Mouse (Mus musculus) liver, embryonic 14.5 days (tissue): ENCODE results near the gene Rpa3. TPM values are rescaled to one million over a fixed set of nuclear protein-coding genes. Genes with fewer than 3 reads are reported as not detected.

Experiments used
- ATAC-seq: fragments of 200-750 bp; cut with Nextera tagmentation; 2 replicates; pipeline ENCODE4 v1.8.0; 2017; ENCODE audit warnings: moderate number of reproducible peaks, mild to moderate bottlenecking, moderate library complexity; ENCODE audit not compliant: insufficient read depth
- DNase-seq, 3 experiments: peaks; one replicate each; pipeline ENCODE4 v3.0.0-alpha.2; 2012 to 2013; ENCODE audit warnings: low read depth in 3 of 3, low spot score in 3 of 3
- H3K27ac ChIP-seq: fragments of 300-500 bp; sonication (generic); 2 replicates; pipeline ENCODE4 v1.5.1; 2014; ENCODE audit warnings: moderate library complexity, mild to moderate bottlenecking, control low read depth, inconsistent platforms
- H3K27me3 ChIP-seq: fragments of 300-500 bp; sonication (generic); 2 replicates; pipeline ENCODE4 v1.6.1; 2014; ENCODE audit warnings: mild to moderate bottlenecking, low read length, moderate library complexity; ENCODE audit not compliant: control insufficient read depth, insufficient read depth
- H3K36me3 ChIP-seq: fragments of 300-500 bp; sonication (generic); replicated peaks from 2 replicates; pipeline ENCODE4 v1.6.1; 2014; ENCODE audit warnings: low read depth; ENCODE audit not compliant: control insufficient read depth, insufficient read depth
- H3K4me1 ChIP-seq, 2 experiments: fragments of 200-500 bp in 1 of 2; fragments of 300-500 bp in 1 of 2; sonication (generic) in 1 of 2; replicated peaks; 2 replicates each; pipeline ENCODE4 v1.6.1; 2012 to 2014; ENCODE audit warnings: antibody characterized with exemption in 1 of 2, inconsistent platforms in 1 of 2, low read length in 1 of 2; ENCODE audit not compliant: control insufficient read depth in 2 of 2, insufficient read depth in 2 of 2
- H3K4me2 ChIP-seq: fragments of 300-500 bp; sonication (generic); 2 replicates; pipeline ENCODE4 v1.6.1; 2014; ENCODE audit warnings: low read depth, mild to moderate bottlenecking, control low read depth, moderate library complexity
- H3K4me3 ChIP-seq, 2 experiments: fragments of 200-500 bp in 1 of 2; fragments of 300-500 bp in 1 of 2; sonication (generic) in 1 of 2; 2 replicates each; pipeline ENCODE4 v1.5.1; 2012 to 2014; ENCODE audit warnings: low read depth in 2 of 2, low read length in 2 of 2, mild to moderate bottlenecking in 2 of 2, control low read depth in 1 of 2, inconsistent platforms in 1 of 2, moderate library complexity in 1 of 2; ENCODE audit not compliant: insufficient read depth in 1 of 2
- H3K9ac ChIP-seq: fragments of 300-500 bp; sonication (generic); replicated peaks from 2 replicates; pipeline ENCODE4 v1.6.1; 2014; ENCODE audit warnings: mild to moderate bottlenecking, control low read depth, moderate library complexity
- H3K9me3 ChIP-seq: fragments of 300-500 bp; sonication (generic); 2 replicates; pipeline ENCODE4 v1.6.1; 2016; ENCODE audit warnings: low read length, mixed read lengths; ENCODE audit not compliant: control insufficient read depth
- CTCF ChIP-seq: IDR thresholded peaks from 2 replicates; pipeline ENCODE4 v1.5.1; 2016; ENCODE audit warnings: antibody characterized with exemption, low read depth, control low read depth
- EP300 ChIP-seq: IDR thresholded peaks from 2 replicates; pipeline ENCODE4 v1.6.1; 2016; ENCODE audit warnings: antibody characterized with exemption, low read depth
- WGBS: fragments of 180-500 bp; shearing (Covaris S2); extraction: QIAGEN DNeasy Blood & Tissue Kit; methylation state at CpG from one replicate; pipeline ENCODE4 v1.1.7; 2014; ENCODE audit not compliant: insufficient replicate concordance; 5-methylcytosine and 5-hydroxymethylcytosine counted together
- polyA plus RNA-seq, 2 experiments: library from polyadenylated mRNA; depleted of rRNA in 1 of 2; stranded (reverse) in 1 of 2; unstranded in 1 of 2; fragments of >200 nt; fragmentation: Nextera tagmentation in 1 of 2; extraction: Ambion mirVana in 1 of 2; gene quantifications; 2 replicates each; pipeline versions ENCODE4 v1.2.1 to v1.2.3; 2012 to 2014

The Rpa3 gene
- polyA plus RNA-seq, 2 experiments = 51.1 to 143 TPM

DNA sequence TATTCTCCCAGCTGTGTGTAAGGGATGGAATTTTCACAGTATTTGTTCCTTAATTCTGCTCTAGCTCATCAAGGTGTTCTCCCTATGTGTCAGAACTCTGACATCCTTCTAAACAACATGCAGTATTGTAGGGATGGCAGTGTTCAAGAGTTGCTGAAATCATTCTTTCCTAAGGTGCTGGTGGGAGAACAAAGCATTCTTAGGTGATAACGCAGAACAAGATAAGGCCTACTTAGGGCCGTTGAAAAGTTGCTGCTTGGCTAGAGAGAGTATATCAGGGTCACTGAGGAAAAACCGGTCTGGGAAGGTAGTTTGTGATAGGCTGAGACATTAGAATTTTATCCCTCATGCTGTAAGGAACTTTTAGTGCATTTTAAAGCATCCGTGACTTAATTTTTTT, 17.5 kb upstream of the Rpa3 start:
- H3K9me3 ChIP-seq = no peaks in the 10 kb centered on the region
- TF ChIP-seq CTCF (no peak), EP300 (no peak)
- H3K9ac ChIP-seq = no peak overlapping the region
- H3K36me3 ChIP-seq = no peaks in the 10 kb centered on the region; the same call in 1 of the 2 replicates
- no peak for DNase-seq
- no peak overlapping the region for H3K4me2 ChIP-seq
- H3K27ac ChIP-seq = no peak overlapping the region
- H3K4me3 ChIP-seq = no peak overlapping the region
- H3K4me1 ChIP-seq = peaks cover 0 to 4% of the 10 kb centered on the region in 2 experiments; a peak in 2 of 4 replicates
- 35% methylated on average over 4 of the region's 4 CpGs for WGBS
- no peaks in the 10 kb centered on the region for H3K27me3 ChIP-seq
- no peak for ATAC-seq

DNA sequence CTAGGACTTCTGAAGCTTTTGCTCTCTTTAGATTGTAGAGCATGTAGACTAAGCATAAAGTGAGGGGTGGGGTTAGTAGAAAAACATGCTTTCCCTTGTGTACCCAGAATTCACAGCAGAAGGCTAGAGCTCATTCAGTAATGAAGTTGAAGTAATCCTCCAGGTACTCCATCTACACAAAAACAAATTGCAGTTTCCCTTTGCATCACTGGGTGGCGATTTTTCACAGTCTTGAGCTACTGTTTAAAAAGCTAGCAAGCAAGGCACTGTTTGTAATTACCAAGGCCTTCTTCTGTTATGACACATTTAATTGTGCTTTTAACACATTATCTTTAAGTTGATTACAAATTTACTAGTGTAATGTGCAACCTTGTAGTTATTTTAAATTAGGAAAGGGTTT, 16.1 kb upstream of the Rpa3 start:
- no peak for ATAC-seq
- peak; percentile 30 to 73 (median 43) for DNase-seq
- no peak overlapping the region for H3K9ac ChIP-seq
- 15% methylated on average over 1 of the region's 1 CpGs for WGBS
- H3K4me3 ChIP-seq = no peak overlapping the region
- H3K27me3 ChIP-seq = no peaks in the 10 kb centered on the region
- no peaks in the 10 kb centered on the region; the same call in 1 of the 2 replicates for H3K36me3 ChIP-seq
- no peak overlapping the region for H3K27ac ChIP-seq
- no peaks in the 10 kb centered on the region for H3K9me3 ChIP-seq
- no peak overlapping the region for H3K4me2 ChIP-seq
- H3K4me1 ChIP-seq = peaks cover 0 to 4% of the 10 kb centered on the region in 2 experiments; a peak in 2 of 4 replicates
- TF ChIP-seq EP300 (no peak), CTCF (peak; percentile 40; the same call in 1 of the 2 replicates)

DNA sequence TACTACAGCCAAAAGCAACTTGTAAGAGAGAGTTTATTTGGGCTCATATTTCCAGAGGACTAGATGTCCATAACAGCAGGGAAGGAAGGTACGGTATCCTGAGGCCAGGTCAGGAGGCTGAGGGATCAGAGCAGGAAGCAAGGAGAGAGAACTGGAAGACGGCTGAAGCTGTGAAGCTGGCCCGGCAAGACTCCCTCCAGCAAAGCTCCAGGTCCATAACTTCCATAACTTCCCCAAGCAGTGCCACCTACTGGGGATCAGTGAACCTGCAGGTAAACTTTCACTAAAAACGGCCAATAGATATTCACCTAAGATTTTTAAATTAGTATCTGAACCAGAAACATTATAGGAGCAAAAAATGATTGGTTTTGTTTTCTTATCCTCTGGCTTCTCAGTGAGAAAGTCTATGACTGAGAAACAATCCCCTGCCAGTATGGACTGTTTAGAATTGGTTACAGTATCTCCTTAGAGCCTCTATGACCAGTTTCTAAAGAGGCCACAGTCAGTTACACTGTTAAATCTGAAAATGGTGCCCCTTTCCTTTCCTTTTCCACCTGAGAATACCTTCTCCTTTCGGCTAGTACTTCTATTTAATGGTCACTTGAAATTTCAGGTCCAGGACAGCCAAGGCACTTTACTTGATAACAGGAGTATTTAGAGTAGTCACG, 15.5 kb upstream of the Rpa3 start:
- DNase-seq = peak; percentile 37 to 51 (median 47)
- H3K9me3 ChIP-seq = no peaks in the 10 kb centered on the region
- peak; percentile 40; the same call in 1 of the 2 replicates for ATAC-seq
- no peak overlapping the region for H3K4me2 ChIP-seq
- no peak overlapping the region for H3K9ac ChIP-seq
- no peaks in the 10 kb centered on the region; the same call in 1 of the 2 replicates for H3K36me3 ChIP-seq
- H3K4me3 ChIP-seq = no peak overlapping the region
- peaks cover 0 to 4% of the 10 kb centered on the region in 2 experiments; a peak in 2 of 4 replicates for H3K4me1 ChIP-seq
- WGBS = 31% methylated on average over 6 of the region's 6 CpGs
- H3K27me3 ChIP-seq = no peaks in the 10 kb centered on the region
- no peak overlapping the region for H3K27ac ChIP-seq
- TF ChIP-seq EP300 (no peak), CTCF (peak; percentile 82)

GRCm38 (mm10) chr6:8271047-8271446, 12.1 kb upstream of the Rpa3 start:
- ATAC-seq = 0 out of 2 replicates have a peak, but pooled peaks have one; percentile 50
- Histone ChIP-seq H3K4me3 (no peak overlapping the region), H3K9me3 (no peaks in the 10 kb centered on the region), H3K36me3 (no peaks in the 10 kb centered on the region; the same call in 1 of the 2 replicates), H3K4me2 (no peak overlapping the region), H3K27me3 (no peaks in the 10 kb centered on the region), H3K4me1 (peaks cover 0 to 2% of the 10 kb centered on the region in 2 experiments; a peak in 2 of 4 replicates), H3K27ac (no peak overlapping the region), H3K9ac (no peak overlapping the region)
- DNase-seq = no peak
- WGBS = 72% methylated on average over 3 of the region's 3 CpGs
- TF ChIP-seq CTCF (no peak), EP300 (no peak)

GRCm38 (mm10) chr6:8259667-8260044, 683 bp upstream of the Rpa3 start:
- no peak for TF ChIP-seq CTCF
- no peak; the same call in 1 of the 2 replicates for TF ChIP-seq EP300
- peak; percentile 18 for ATAC-seq
- peak overlapping the region; percentile 14 for H3K27ac ChIP-seq

More at GRCm38 (mm10) chr6:8259667-8260044, 683 bp upstream of the Rpa3 start:
- no peaks in the 10 kb centered on the region for H3K9me3 ChIP-seq
- peaks cover 1 to 4% of the 10 kb centered on the region in 2 experiments; a peak in 3 of 4 replicates for H3K4me1 ChIP-seq
- DNase-seq = no peak
- H3K9ac ChIP-seq = peak overlapping the region; percentile 92
- H3K4me3 ChIP-seq = peak overlapping the region; percentile 83 to 94
- under 1% methylated on average over 8 of the region's 8 CpGs for WGBS
- H3K36me3 ChIP-seq = peaks cover 3% of the 10 kb centered on the region
- peak overlapping the region; percentile 97 for H3K4me2 ChIP-seq
- no peaks in the 10 kb centered on the region for H3K27me3 ChIP-seq
